ENCODE assay signal across 22 mouse cellular contexts in genomic region chr3:142981221-142981620, GRCm38 (mm10).
A peak's percentile ranks its signal among the peaks of the same experiment; 100 is the strongest.
DNase-seq lines count a peak whose midpoint lies in the region; ATAC-seq and TF ChIP-seq lines count a peak whose summit lies in the region.
"Had no signal": no experiment of that assay in that cellular context is flagged by ENCODE, and none has a peak within 500 bp of the region (broad histone marks: within the 10 kb centered on the region; RNA-seq: fewer than 3 reads in every experiment).

No protein-coding gene starts in this region.

- no peaks in the 10 kb centered on the region for H3K9me3 ChIP-seq in lung, postnatal 0 days (ENCODE audit: low read length)
- H3K9me3 ChIP-seq in CH12.LX (replicated peaks; ENCODE audit: low read length) = no peaks in the 10 kb centered on the region
- H3K9me3 ChIP-seq: G1E had no signal

- H3K4me1 ChIP-seq in lung, postnatal 0 days (ENCODE audit: insufficient read depth, low read depth, low read length) = no peaks in the 10 kb centered on the region
- H3K4me1 ChIP-seq in CH12.LX (ENCODE audit: control insufficient read depth in 1 of 2, insufficient read depth in 2 of 2) = no peaks in the 10 kb centered on the region

- TF ChIP-seq RAD21 in CH12.LX (IDR thresholded peaks at IDR 0.05; ENCODE audit: low read depth, low read length) = no peak

- no peak for TF ChIP-seq POLR2A in CH12.LX (IDR thresholded peaks at IDR 0.05; ENCODE audit: low read depth, low read length)

- H3K27me3 ChIP-seq in lung, postnatal 0 days (replicated peaks; ENCODE audit: insufficient read depth, low read length) = no peaks in the 10 kb centered on the region
- H3K27me3 ChIP-seq in CH12.LX (replicated peaks) = no peaks in the 10 kb centered on the region
- H3K27me3 ChIP-seq: Patski had no signal

- no peak for TF ChIP-seq CTCF in lung, postnatal 0 days (IDR thresholded peaks at IDR 0.05)
- TF ChIP-seq CTCF in CH12.LX (conservative IDR thresholded peaks at IDR 0.05 in 1 of 2, IDR thresholded peaks at IDR 0.05 in 1 of 2; ENCODE audit: low read depth in 2 of 2, low read length in 2 of 2) = no peak

- no peak overlapping the region for H3K9ac ChIP-seq in lung, postnatal 0 days (replicated peaks; ENCODE audit: low read depth)
- H3K9ac ChIP-seq in CH12.LX (ENCODE audit: insufficient read depth, low read depth) = no peak overlapping the region

- in situ Hi-C loops in CH12.LX (cut with MboI; ENCODE audit: low pct_ligation_motif_present, low pct_unique_long_range_greater_than_20kb, low sequenced_read_pairs) = no loop called here

- TF ChIP-seq EP300 in lung, postnatal 0 days (IDR thresholded peaks at IDR 0.05) = no peak
- no peak for TF ChIP-seq EP300 in CH12.LX (IDR thresholded peaks at IDR 0.05; ENCODE audit: low read length)

- peak; percentile 18 for DNase-seq in lung, postnatal 0 days (ENCODE audit: low spot score)
- DNase-seq in lung, postnatal 36 days = no peak
- no peak for DNase-seq in CH12.LX (ENCODE audit: extremely low read depth)
- DNase-seq in fat pad, adult 2 months (ENCODE audit: extremely low read depth, low read depth, low spot score) = peak; percentile 66
- peak; percentile 76 for DNase-seq in gonadal fat pad, adult 2 months (ENCODE audit: low read depth)
- DNase-seq in layer of hippocampus, adult 9-11 months = no peak
- DNase-seq in kidney, postnatal 25 days = no peak
- no peak for DNase-seq in ovary, postnatal 14 days (ENCODE audit: low spot score)
- DNase-seq: adrenal gland, adult 2 months; adrenal gland, adult 8-10 months; adrenal gland, postnatal 10 days; adrenal gland, postnatal 14 days; adrenal gland, postnatal 25 days; adrenal gland, postnatal 36 days; B cell, adult 2 months; cerebellum, adult 11 months; cerebellum, adult 11-12 months; cerebellum, adult 18-20 months had no signal

- ATAC-seq in lung, postnatal 0 days = no peak
- ATAC-seq: activated CD4-positive, CD25-positive, alpha-beta regulatory T cell, adult 4 months; CD4-positive, CD25-positive, alpha-beta regulatory T cell, adult 4 months; Patski had no signal

- WGBS in lung, postnatal 0 days = 82% methylated on average over 3 of the region's 3 CpGs

- no peaks in the 10 kb centered on the region for H3K36me3 ChIP-seq in lung, postnatal 0 days (ENCODE audit: insufficient read depth, low read length)
- H3K36me3 ChIP-seq in CH12.LX (replicated peaks in 1 of 2; ENCODE audit: control insufficient read depth in 1 of 2, insufficient read depth in 1 of 2, low read length in 1 of 2) = no peaks in the 10 kb centered on the region
- H3K36me3 ChIP-seq: G1E had no signal

- H3K79me2 ChIP-seq in CH12.LX (replicated peaks; ENCODE audit: control insufficient read depth, extremely low read depth, insufficient read depth, poor library complexity, severe bottlenecking) = no peaks in the 10 kb centered on the region

- dilution Hi-C loops in CH12.LX (cut with MboI; ENCODE audit: extremely low pct_ligation_motif_present, extremely low pct_unique_long_range_greater_than_20kb, low sequenced_read_pairs) = no loop called here

- H3K4me3 ChIP-seq in lung, postnatal 0 days (ENCODE audit: low read depth, low read length) = no peak overlapping the region
- H3K4me3 ChIP-seq in CH12.LX (replicated peaks in 1 of 3; ENCODE audit: low read depth in 2 of 3, low read length in 2 of 3, poor library complexity in 1 of 3) = no peak overlapping the region

- no peak overlapping the region for H3K27ac ChIP-seq in lung, postnatal 0 days (ENCODE audit: low read length)
- H3K27ac ChIP-seq in CH12.LX (ENCODE audit: insufficient read depth, low read depth) = no peak overlapping the region

- no peak overlapping the region for H3K4me2 ChIP-seq in lung, postnatal 0 days (replicated peaks; ENCODE audit: low read depth, low read length)
- H3K4me2 ChIP-seq in CH12.LX (ENCODE audit: insufficient read depth, low read depth, poor library complexity, severe bottlenecking) = peak overlapping the region; percentile 74; the same call in 1 of the 2 replicates

TF ChIP-seq in CH12.LX, 34 proteins besides CTCF, POLR2A, EP300 and RAD21:
- TF ChIP-seq ETS1 (conservative IDR thresholded peaks at IDR 0.05; ENCODE audit: low read depth, low read length) = no peak
- no peak for TF ChIP-seq GABPA (IDR thresholded peaks at IDR 0.05; ENCODE audit: insufficient replicate concordance, low read depth, low read length)
- TF ChIP-seq MAX (IDR thresholded peaks at IDR 0.05; ENCODE audit: low read length) = no peak
- TF ChIP-seq E2F4 (IDR thresholded peaks at IDR 0.05; ENCODE audit: insufficient replicate concordance, low read depth, low read length) = no peak

Comparison
In these comparisons a context has a peak if more than half of its experiments do, and no peak if none do; other contexts are left out.
1. DNase-seq: peak in lung, postnatal 0 days (single experiment), fat pad, adult 2 months (single experiment) and gonadal fat pad, adult 2 months (single experiment); none in lung, postnatal 36 days (single experiment), CH12.LX (single experiment), layer of hippocampus, adult 9-11 months (single experiment), kidney, postnatal 25 days (0 of 2) and ovary, postnatal 14 days (single experiment).